Mouse (Mus musculus): ENCODE data around the gene Cttnbp2nl. TPM values are rescaled to one million over a fixed set of nuclear protein-coding genes. Genes with fewer than 3 reads are reported as not detected.

The Cttnbp2nl gene
- total and polyA plus RNA-seq, 3 experiments: 0.08 to 0.49 TPM; not detected in 1

DNA sequence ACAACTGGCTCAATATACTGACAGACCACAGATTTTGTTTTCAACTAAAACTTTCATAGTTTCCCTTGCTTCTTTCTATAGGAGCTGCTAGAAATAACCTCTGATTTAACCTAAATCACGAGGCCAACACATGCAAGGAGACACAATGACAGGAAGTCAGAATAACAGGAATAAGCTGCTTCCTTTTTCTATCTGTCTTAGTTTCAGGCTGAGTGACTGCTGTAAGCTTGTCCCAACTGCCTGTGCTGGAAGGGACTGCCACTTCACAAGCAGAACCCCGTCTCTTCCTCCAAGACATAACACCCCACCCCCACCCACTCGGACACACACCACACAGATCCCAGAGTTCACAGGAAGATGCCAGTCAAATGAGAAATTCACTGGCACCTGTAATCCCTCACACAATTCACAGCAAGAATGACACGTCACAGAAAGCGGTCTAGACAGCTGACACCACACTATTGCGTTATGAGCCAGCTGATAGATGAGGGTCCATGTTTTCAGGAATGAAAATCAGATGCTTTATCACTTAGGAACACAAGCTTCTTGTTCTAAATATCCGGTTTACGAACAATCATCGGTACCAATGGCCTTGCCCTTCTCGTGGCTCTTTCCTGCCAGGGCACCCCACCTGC, 29.5 kb downstream of the Cttnbp2nl start:
- no peaks in the 10 kb centered on the region; a peak in 1 of 4 replicates for H3K27me3 ChIP-seq (ENCODE audit: control insufficient read depth in 1 of 2, insufficient read depth in 2 of 2, low read length in 2 of 2)
- no peak for DNase-seq (ENCODE audit: low read depth, low spot score)
- no peak overlapping the region for H3K27ac ChIP-seq (ENCODE audit: control insufficient read depth, low read depth, low read length)
- H3K9ac ChIP-seq (ENCODE audit: control insufficient read depth, low read depth, low read length, poor library complexity, severe bottlenecking): no peak overlapping the region
- TF ChIP-seq ZNF384 (IDR thresholded peaks at IDR 0.05; ENCODE audit: low read depth, low read length) (no peak), UBTF (IDR thresholded peaks at IDR 0.05; ENCODE audit: borderline replicate concordance, insufficient read depth, low read depth, low read length) (no peak), MAFK (IDR thresholded peaks at IDR 0.05; ENCODE audit: borderline replicate concordance, low read depth, low read length) (no peak), GABPA (IDR thresholded peaks at IDR 0.05; ENCODE audit: low read depth, low read length) (no peak), ZC3H11A (IDR thresholded peaks at IDR 0.05; ENCODE audit: low read depth, low read length) (no peak), ZKSCAN1 (IDR thresholded peaks at IDR 0.05; ENCODE audit: low read depth, low read length) (no peak), USF2 (IDR thresholded peaks at IDR 0.05; ENCODE audit: borderline replicate concordance in 1 of 2, insufficient read depth in 1 of 2, low read depth in 1 of 2, low read length in 2 of 2) (no peak), ZMIZ1 (IDR thresholded peaks at IDR 0.05; ENCODE audit: low read depth, low read length) (no peak), CHD1 (IDR thresholded peaks at IDR 0.05; ENCODE audit: low read depth, low read length) (no peak), HCFC1 (IDR thresholded peaks at IDR 0.05; ENCODE audit: low read depth, low read length) (no peak), RAD21 (IDR thresholded peaks at IDR 0.05; ENCODE audit: low read depth, low read length) (no peak), USF1 (IDR thresholded peaks at IDR 0.05; ENCODE audit: low read depth, low read length) (no peak), MYB (IDR thresholded peaks at IDR 0.05; ENCODE audit: low read depth, low read length) (no peak), GATA1 (IDR thresholded peaks at IDR 0.05; ENCODE audit: low read depth, low read length) (no peak), MAX (IDR thresholded peaks at IDR 0.05; ENCODE audit: low read length) (no peak), POLR2A (IDR thresholded peaks at IDR 0.05; ENCODE audit: control insufficient read depth in 1 of 2, insufficient read depth in 1 of 2, low read depth in 1 of 2, low read length in 2 of 2, poor library complexity in 1 of 2) (no peak), ELF1 (IDR thresholded peaks at IDR 0.05; ENCODE audit: low read depth, low read length) (no peak), RCOR1 (IDR thresholded peaks at IDR 0.05; ENCODE audit: low read depth, low read length) (no peak)
- H3K36me3 ChIP-seq (ENCODE audit: control insufficient read depth in 1 of 2, insufficient read depth in 2 of 2, low read length in 2 of 2): no peaks in the 10 kb centered on the region
- H3K9me3 ChIP-seq (replicated peaks; ENCODE audit: insufficient read depth, low read length): no peaks in the 10 kb centered on the region
- H3K79me2 ChIP-seq (ENCODE audit: control insufficient read depth, insufficient read depth, low read length, poor library complexity): no peaks in the 10 kb centered on the region
- no peaks in the 10 kb centered on the region for H3K4me1 ChIP-seq (ENCODE audit: control insufficient read depth in 1 of 2, insufficient read depth in 2 of 2, low read length in 2 of 2)
- H3K4me3 ChIP-seq (ENCODE audit: control insufficient read depth in 1 of 2, insufficient read depth in 1 of 2, low read depth in 2 of 2, low read length in 2 of 2): no peak overlapping the region
